Mouse (Mus musculus) heart, postnatal 0 days (tissue): Measurements from ENCODE around the gene AC109138.7.

Experiments
- CTCF ChIP-seq: IDR thresholded peaks from 2 replicates; pipeline ENCODE4 v1.5.1; 2016; ENCODE audit warnings: antibody characterized with exemption, control low read depth, low read depth
- EP300 ChIP-seq: IDR thresholded peaks from 2 replicates; pipeline ENCODE4 v1.6.1; 2016; ENCODE audit warnings: antibody characterized with exemption, low read depth

- TF ChIP-seq EP300 (no peak), CTCF (peak; percentile 96)
Measured at GRCm38 (mm10) chr19:4257216-4257896, 43.2 kb downstream of the AC109138.7 start.
